Mouse (Mus musculus): ENCODE measurements at regions not wholly inside any gene's neighbourhood (a gene's known extent, or its start where the extent isn't known, plus 50 kb on each side); places are given as distances from the start of the nearest gene placed in this dataset.

DNA sequence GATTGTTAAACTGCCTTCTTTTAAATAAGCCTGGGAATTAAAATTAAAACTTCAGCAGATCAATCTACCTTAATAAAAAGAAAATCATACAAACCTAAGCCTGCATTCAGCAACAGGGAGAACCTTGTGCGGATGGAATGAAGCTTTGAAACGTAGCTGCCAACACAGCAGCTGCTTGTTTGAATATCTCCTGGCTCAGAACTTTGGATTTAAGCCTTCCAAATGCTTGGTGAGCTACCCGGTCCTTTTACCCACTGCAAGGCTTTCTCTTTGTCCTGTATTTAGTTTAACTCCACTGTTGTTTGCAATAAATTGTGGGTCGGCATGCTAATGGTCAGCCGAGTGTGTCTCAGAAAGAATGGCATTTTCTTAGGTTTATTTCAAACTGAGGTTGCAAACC is 169.7 kb upstream of the Veph1 start:
- Histone ChIP-seq H3K27me3 (ENCODE audit: low read depth, poor library complexity, severe bottlenecking) (no peaks in the 10 kb centered on the region), H3K27ac (no peak overlapping the region), H3K36me3 (no peaks in the 10 kb centered on the region), H3K9me3 (replicated peaks) (no peaks in the 10 kb centered on the region), H3K4me1 (no peaks in the 10 kb centered on the region), H3K4me3 (no peak overlapping the region)
- 90% methylated on average over 5 of the region's 5 CpGs for WGBS
- no peak for DNase-seq (ENCODE audit: low spot score)

GRCm38 (mm10) chr3:66465371-66465770 is 168.7 kb upstream of the Veph1 start:
- no peak for DNase-seq (ENCODE audit: low spot score)
- H3K9me3 ChIP-seq (replicated peaks): no peaks in the 10 kb centered on the region
- no peaks in the 10 kb centered on the region for H3K27me3 ChIP-seq (ENCODE audit: low read depth, poor library complexity, severe bottlenecking)
- H3K4me3 ChIP-seq: no peak overlapping the region
- H3K27ac ChIP-seq: no peak overlapping the region
- H3K36me3 ChIP-seq: no peaks in the 10 kb centered on the region
- WGBS: 91% methylated on average over 1 of the region's 1 CpGs
- no peaks in the 10 kb centered on the region for H3K4me1 ChIP-seq

DNA sequence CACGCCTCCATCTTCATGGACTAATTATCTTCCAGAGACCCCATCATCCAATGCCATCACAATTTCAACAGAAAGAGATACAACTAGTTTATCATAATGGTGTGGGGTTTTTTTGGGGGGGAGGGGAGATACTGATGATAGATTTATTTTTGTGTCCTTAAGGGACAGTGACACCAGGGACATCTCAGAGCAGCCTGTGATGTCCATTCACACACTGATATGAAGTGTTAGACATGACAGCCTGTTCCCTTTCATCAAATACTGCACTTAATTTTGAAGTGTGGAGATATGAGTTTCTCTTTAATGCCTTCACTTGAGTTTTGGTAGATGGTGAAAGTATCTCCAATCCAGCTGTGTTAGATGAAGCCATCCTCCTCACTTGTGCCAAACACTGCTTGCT is 165.7 kb upstream of the Veph1 start:
- DNase-seq (ENCODE audit: low spot score): no peak
- H3K4me3 ChIP-seq: no peak overlapping the region
- no peaks in the 10 kb centered on the region for H3K9me3 ChIP-seq (replicated peaks)
- no peaks in the 10 kb centered on the region for H3K4me1 ChIP-seq
- no peaks in the 10 kb centered on the region for H3K27me3 ChIP-seq (ENCODE audit: low read depth, poor library complexity, severe bottlenecking)
- no peaks in the 10 kb centered on the region for H3K36me3 ChIP-seq
- no peak overlapping the region for H3K27ac ChIP-seq
- WGBS: 91% methylated on average over 1 of the region's 1 CpGs

DNA sequence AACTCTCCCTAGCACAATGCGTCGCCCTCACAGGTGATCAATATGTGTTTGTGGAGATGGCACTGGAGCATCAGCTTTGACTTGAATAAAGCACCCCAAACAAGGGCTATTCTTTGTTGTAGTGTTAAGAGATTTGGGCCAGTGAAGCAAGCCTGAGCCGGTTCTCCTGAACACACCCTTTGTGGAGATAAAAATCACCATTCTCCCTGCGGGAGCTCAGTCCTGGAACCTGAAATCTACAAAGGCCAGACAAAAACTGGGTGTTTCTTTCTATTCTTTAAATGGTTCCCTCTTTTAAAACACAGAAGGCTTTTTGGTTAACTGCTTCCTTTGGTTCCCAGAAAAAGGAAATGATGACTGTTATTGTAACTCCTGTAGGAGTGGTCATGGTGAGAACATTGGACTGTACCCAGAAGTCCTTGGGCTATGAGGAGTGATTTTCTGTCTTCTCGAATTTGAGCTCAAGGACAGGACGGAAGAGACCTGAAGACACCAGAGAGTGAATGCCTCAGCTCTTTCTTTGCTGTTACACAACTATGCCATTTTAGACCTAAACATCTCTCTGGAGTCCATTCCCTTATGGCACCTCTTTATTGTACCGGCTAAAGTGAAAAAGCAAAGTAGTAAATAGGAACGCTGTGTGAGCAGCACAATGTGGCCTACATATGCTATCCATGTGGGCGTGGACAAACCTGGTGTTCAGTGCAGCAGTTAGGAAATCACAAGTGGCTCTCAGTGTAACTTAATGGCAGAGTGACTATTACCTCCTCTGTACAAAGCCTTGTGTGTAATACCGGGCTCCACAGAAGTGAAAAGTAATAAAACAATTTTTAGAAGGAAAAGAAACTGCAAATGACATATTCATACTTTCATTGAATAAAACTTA is 149.9 kb upstream of the Veph1 start:
- 84% methylated on average over 10 of the region's 10 CpGs for WGBS
- Histone ChIP-seq H3K27me3 (ENCODE audit: low read depth, poor library complexity, severe bottlenecking) (no peaks in the 10 kb centered on the region), H3K4me1 (peaks cover 19% of the 10 kb centered on the region), H3K4me3 (no peak overlapping the region), H3K36me3 (no peaks in the 10 kb centered on the region), H3K27ac (peak overlapping the region; percentile 12), H3K9me3 (replicated peaks) (no peaks in the 10 kb centered on the region)
- no peak for DNase-seq (ENCODE audit: low spot score)

- H3K27ac ChIP-seq: no peak overlapping the region
- H3K4me1 ChIP-seq: no peaks in the 10 kb centered on the region
- no peak for DNase-seq (ENCODE audit: low spot score)
Observed at GRCm38 (mm10) chr3:66433216-66433615, 136.6 kb upstream of the Veph1 start.

DNA sequence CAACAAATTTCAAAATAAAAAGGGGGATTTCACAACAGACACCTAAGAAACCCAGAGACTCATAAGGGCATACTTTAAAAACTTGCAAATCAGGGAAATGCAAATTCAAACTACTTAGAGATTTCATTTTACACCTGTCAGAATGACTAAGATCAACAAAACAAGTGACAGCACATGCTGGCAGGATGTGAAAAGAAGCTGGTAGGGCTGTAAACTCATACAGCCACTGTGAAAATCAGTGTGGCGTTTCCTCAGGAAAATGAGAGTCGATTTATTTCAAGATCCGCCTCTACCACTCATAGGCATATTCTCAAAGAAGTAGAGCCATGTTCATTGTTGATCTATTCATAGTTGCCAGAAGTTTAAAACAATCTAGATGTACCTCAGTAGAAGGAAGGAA is 133.6 kb upstream of the Veph1 start:
- H3K4me1 ChIP-seq: peaks cover 6% of the 10 kb centered on the region
- no peaks in the 10 kb centered on the region for H3K36me3 ChIP-seq
- no peak overlapping the region for H3K27ac ChIP-seq
- no peaks in the 10 kb centered on the region for H3K27me3 ChIP-seq (ENCODE audit: low read depth, poor library complexity, severe bottlenecking)
- no peak overlapping the region for H3K4me3 ChIP-seq
- DNase-seq (ENCODE audit: low spot score): no peak
- no peaks in the 10 kb centered on the region for H3K9me3 ChIP-seq (replicated peaks)
- WGBS: 91% methylated on average over 3 of the region's 3 CpGs

More at GRCm38 (mm10) chr3:66433216-66433615, 136.6 kb upstream of the Veph1 start:
- H3K9me3 ChIP-seq (replicated peaks): no peaks in the 10 kb centered on the region
- no peak overlapping the region for H3K4me3 ChIP-seq
- H3K36me3 ChIP-seq: no peaks in the 10 kb centered on the region
- H3K27me3 ChIP-seq (ENCODE audit: low read depth, poor library complexity, severe bottlenecking): no peaks in the 10 kb centered on the region

DNA sequence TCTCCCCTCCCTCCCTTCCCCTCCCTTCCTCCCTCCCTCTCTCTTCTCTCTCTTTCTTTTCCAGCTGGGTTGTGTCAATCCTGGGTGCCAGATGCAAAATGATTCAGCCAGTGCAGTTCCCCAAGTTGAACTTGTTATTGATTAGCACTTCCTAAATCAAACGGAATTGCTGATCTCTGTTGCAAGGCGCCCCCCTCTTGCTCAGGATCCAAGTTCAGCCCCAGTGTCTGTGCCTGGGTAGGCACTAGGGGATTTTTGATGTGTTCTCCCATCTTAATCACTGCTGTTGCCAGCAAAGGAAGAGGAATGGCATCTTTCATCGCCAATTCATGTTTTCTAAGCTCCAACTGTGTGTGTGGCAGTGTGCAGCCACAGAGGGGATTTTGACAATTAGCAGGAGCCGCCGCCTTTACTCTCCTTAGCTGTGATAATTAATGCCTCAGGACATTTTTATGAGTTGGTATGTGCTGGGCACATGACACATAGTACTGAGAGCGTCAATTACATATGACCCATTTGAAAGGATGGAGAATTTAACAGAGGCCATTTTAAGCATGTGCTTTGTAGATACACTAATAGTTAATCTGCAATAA is 125.9 kb upstream of the Veph1 start:
- no peaks in the 10 kb centered on the region for H3K9me3 ChIP-seq (replicated peaks)
- H3K4me1 ChIP-seq: peaks cover 49% of the 10 kb centered on the region
- H3K27me3 ChIP-seq (ENCODE audit: low read depth, poor library complexity, severe bottlenecking): no peaks in the 10 kb centered on the region
- H3K36me3 ChIP-seq: no peaks in the 10 kb centered on the region
- H3K27ac ChIP-seq: peak overlapping the region; percentile 81
- H3K4me3 ChIP-seq: no peak overlapping the region
- peak; percentile 63 for DNase-seq (ENCODE audit: low spot score)
- 19% methylated on average over 6 of the region's 6 CpGs for WGBS

DNA sequence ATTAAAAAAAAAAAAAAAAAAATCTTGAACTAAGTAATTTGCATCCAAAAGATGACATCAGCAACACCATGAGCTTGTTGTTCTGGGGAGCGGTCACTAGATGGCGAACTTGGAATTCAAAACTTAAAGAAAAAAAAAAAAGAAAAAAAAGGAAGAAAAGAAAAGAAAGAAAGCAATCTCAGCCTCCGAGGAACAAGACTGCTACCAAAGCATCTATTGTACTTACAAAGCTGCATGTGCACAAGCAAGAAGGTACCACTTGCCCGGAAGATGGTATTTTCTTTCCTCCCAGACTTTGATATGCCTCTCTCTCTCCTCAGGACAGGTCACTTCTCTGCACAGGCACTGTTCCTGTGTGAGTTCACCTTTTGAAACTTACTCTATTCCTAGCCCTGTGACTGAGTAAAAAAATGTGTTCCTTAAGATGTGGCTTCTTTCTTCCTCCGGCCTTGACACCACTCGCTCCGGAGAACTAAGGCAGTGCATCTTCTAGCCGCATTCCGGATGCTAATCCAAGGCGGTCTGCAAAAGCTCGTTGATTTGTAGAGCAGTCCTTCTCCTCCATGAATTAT is 114.2 kb upstream of the Veph1 start:
- no peaks in the 10 kb centered on the region for H3K27me3 ChIP-seq (ENCODE audit: low read depth, poor library complexity, severe bottlenecking)
- no peaks in the 10 kb centered on the region for H3K9me3 ChIP-seq (replicated peaks)
- H3K27ac ChIP-seq: peak overlapping the region; percentile 83
- 37% methylated on average over 11 of the region's 11 CpGs for WGBS
- peak; percentile 49 for DNase-seq (ENCODE audit: low spot score)
- H3K4me3 ChIP-seq: 0 out of 2 replicates have a peak overlapping the region, but pooled peaks have one; percentile 13
- H3K36me3 ChIP-seq: no peaks in the 10 kb centered on the region
- H3K4me1 ChIP-seq: peaks cover 64% of the 10 kb centered on the region

GRCm38 (mm10) chr3:66408791-66409190 is 112.2 kb upstream of the Veph1 start:
- H3K9me3 ChIP-seq (replicated peaks): no peaks in the 10 kb centered on the region
- peaks cover 6% of the 10 kb centered on the region; the same call in 1 of the 2 replicates for H3K27me3 ChIP-seq (ENCODE audit: low read depth, poor library complexity, severe bottlenecking)
- no peak for DNase-seq (ENCODE audit: low spot score)
- peak overlapping the region; percentile 69; the same call in 1 of the 2 replicates for H3K27ac ChIP-seq
- H3K4me1 ChIP-seq: peaks cover 67% of the 10 kb centered on the region
- WGBS: 60% methylated on average over 7 of the region's 7 CpGs
- H3K4me3 ChIP-seq: no peak overlapping the region
- H3K36me3 ChIP-seq: no peaks in the 10 kb centered on the region

DNA sequence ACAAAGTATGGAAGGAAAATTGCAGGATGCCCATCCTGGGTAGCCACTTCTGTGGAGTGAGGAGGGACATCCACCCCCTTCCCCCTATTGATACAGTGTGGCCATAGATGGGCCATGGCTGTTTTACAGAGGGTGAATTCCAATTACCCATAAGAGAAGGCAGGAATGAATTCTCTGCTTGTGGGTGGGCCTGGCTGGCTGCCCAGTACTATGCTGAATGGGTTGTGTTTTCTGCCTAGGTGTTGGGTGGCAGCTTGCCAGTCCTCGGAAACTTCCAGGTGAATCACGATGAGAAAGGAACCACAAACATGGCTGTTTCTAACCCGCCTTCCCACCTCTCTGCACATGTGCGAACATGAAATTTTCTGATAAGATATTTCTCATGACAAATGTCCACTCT is 109.0 kb upstream of the Veph1 start:
- H3K27ac ChIP-seq: peak overlapping the region; percentile 57
- H3K9me3 ChIP-seq (replicated peaks): no peaks in the 10 kb centered on the region
- no peaks in the 10 kb centered on the region for H3K36me3 ChIP-seq
- no peak for DNase-seq (ENCODE audit: low spot score)
- H3K27me3 ChIP-seq (ENCODE audit: low read depth, poor library complexity, severe bottlenecking): peaks cover 6% of the 10 kb centered on the region; the same call in 1 of the 2 replicates
- no peak overlapping the region for H3K4me3 ChIP-seq
- H3K4me1 ChIP-seq: peaks cover 61% of the 10 kb centered on the region
- 84% methylated on average over 4 of the region's 4 CpGs for WGBS

- Histone ChIP-seq H3K4me3 (no peak overlapping the region), H3K4me1 (peaks cover 61% of the 10 kb centered on the region), H3K36me3 (no peaks in the 10 kb centered on the region), H3K27me3 (ENCODE audit: low read depth, poor library complexity, severe bottlenecking) (peaks cover 6% of the 10 kb centered on the region; the same call in 1 of the 2 replicates), H3K27ac (no peak overlapping the region), H3K9me3 (replicated peaks) (no peaks in the 10 kb centered on the region)
- 99% methylated on average over 2 of the region's 2 CpGs for WGBS
- DNase-seq (ENCODE audit: low spot score): no peak
Observed at GRCm38 (mm10) chr3:66403707-66404106, 107.1 kb upstream of the Veph1 start.

- no peaks in the 10 kb centered on the region for H3K36me3 ChIP-seq
- WGBS: 21% methylated on average over 16 of the region's 16 CpGs
- H3K27me3 ChIP-seq (ENCODE audit: low read depth, poor library complexity, severe bottlenecking): peaks cover 6% of the 10 kb centered on the region; the same call in 1 of the 2 replicates
- peak overlapping the region; percentile 6; the same call in 1 of the 2 replicates for H3K4me3 ChIP-seq
- H3K4me1 ChIP-seq: peaks cover 33% of the 10 kb centered on the region
- no peaks in the 10 kb centered on the region for H3K9me3 ChIP-seq (replicated peaks)
- peak; percentile 78 for DNase-seq (ENCODE audit: low spot score)
- peak overlapping the region; percentile 83 for H3K27ac ChIP-seq
Observed at GRCm38 (mm10) chr3:66400791-66401568, 104.3 kb upstream of the Veph1 start.

Data from limb, embryonic 10.5 days (tissue).